Mouse (Mus musculus) cerebellum, adult 11 months (tissue): ENCODE measurements at regions not wholly inside any gene's neighbourhood (a gene's known extent, or its start where the extent isn't known, plus 50 kb on each side); places are given as distances from the start of the nearest gene placed in this dataset.

Experiments used
- DNase-seq: peaks from one replicate; pipeline ENCODE4 v3.0.0; 2022

DNA sequence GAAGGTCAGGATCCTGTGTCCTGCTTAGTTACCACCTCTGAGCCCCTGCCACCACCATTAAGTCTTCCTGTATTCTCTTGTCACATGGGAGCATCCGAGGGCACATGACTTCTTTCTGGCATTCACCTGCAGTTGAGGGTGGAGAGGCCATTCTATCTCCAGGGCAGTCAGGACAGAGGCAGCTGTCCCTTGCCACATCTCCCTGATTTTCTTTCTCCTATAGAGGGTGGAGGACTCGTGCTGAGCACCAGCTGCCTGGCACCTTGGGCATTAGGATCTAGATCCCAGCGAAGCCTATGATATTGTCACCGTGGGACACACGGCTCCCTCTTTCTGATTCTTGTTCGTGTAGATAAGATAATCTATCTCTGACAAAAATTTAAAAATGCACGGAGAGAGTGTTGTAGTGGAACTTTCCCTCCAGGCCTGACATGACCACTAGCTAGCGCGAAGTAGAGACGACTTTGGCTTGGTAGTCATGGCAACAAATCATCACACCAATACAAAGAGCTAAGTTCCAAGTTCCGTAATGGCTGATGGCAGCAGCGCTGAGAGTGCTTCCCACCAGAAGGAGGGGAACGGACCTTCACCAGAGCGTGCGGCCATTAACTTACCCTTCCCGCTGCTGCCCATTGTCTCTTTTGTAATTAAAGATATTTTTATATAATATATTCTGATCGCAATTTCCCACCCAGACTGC, 137.7 kb downstream of the Ipmk start:
- DNase-seq, result no peak

DNA sequence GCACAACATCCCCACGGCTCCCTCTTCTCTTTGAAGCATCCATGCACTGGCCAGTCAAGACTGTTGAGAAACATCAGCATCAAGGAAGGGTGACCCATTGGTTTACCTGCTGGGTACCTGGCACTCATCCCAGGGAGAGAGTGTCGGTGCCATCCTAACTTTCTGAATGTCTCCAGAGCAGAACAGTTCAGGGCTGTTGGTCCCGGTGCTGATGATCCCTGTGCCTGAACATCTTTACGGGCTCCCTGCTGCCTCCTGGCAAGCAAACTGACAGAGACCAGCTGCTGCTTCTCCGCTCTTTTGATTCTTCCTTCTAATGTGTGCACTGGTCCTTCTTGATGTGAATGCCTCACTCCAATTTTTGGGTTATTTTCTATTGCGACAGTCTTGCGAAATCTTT, 142.2 kb downstream of the Ipmk start:
- no peak for DNase-seq

DNA sequence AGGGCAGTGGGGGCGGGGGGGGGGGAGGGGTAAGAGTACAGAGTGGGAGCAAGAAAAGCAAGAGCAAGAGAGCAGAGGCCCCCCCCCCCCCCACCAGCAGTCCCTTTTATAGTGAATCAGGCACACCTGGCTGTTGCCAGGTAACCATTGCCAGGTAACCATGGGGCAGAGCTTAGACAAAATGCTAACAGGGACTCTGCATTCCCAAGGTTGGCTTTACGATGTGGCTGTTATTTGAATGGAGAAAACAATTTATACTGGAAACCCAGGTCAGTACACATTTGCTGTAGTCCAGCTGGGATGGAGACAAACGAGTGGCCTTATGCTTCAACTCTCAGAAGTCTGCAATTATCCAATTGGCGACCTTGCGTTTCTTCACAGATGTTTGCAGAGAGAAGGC, 154.5 kb downstream of the Ipmk start:
- DNase-seq, result no peak

DNA sequence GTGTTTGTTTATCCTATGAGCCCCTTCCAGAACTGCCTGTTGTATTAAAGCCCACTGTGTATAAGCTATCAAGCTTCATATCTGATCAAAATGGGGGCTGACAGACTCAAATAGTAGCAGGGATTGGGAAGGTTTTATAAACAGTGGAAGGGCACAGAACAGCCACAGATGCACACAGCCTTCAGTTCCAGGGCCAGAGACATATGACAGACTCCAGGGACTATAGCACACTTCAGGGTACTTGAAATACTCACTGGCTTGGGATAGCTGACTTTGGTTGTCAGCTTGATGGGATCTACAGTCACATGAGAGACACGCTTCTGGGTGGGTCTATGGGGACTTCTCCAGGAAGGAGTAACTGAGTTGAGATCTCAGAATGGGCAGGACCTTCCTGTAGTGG, 156.7 kb downstream of the Ipmk start:
- no peak for DNase-seq

DNA sequence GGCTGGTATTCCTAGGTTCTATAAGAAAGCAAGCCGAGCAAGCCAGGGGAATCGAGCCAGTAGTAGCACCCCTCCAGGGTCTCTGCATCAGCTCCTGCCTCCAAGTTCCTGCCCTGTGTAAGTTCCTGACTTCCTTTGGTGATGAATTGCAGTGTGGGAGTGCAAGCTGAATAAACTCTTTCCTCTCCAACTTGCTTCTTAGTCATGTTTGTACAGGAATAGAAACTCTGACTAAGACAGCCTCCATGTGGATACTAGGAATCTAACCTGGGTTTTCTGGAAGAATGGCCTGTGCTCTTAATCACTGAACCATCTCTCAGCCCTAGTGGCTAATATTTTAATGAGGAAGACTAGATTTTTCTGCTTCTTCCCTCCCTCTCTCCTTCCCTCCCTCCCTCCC, 177.7 kb downstream of the Ipmk start:
- no peak for DNase-seq

DNA sequence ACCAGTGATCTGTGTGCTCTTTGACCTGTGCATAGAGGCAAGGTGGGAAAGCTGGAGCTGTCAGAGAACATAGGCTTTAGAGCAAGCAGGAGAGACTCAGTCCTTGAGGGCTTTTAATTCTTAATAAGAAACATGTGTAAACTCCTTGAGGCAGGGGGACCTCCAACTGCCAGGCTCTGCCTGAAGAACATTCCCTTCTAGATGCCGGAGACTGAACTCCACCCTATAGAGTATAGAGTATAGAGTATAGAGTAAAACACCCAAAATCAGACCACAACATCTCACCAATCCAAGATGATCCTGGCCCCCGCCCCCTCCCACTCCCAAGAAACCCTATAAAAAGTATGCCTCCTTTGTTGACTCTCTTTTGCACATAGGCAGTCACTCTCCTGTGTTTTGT, 186.2 kb downstream of the Ipmk start:
- no peak for DNase-seq

DNA sequence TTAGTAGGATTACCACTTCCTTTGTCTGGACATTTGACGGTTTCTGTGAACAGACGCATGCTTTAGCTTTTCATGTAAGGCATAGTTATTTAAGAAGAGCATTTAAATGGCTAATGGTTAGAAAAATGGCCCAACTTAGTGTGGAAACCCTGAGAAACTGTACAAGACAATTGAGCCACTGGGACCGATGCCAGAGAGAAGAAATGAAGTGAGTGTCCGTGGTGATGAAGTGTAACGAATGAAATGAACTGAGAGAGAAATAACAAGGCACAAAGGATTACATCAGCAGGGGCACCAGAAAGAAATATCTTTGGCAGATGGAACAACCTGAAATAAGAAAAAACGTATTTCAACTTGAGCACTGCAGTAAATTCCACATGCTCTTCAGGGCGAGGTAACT, 197.9 kb downstream of the Ipmk start:
- no peak for DNase-seq

DNA sequence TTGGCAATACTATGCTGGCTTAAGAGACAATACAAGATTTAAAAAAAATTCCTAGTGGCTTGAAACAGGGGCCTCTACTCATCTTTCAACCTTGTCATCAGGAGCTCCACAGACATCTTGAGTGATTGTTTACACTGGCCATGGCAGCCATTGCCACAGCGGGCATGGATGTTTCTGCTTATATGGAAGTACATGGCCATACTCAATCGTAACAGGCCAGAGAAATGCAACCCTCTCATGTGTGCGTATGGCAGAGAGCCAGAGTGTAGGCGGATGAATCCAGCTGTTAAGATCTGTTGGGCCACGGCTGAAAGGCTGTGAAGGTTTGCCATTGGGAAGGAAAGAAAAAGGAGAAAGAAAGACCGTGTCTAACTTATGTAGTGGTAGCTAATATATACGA, 198.9 kb downstream of the Ipmk start:
- no peak for DNase-seq

DNA sequence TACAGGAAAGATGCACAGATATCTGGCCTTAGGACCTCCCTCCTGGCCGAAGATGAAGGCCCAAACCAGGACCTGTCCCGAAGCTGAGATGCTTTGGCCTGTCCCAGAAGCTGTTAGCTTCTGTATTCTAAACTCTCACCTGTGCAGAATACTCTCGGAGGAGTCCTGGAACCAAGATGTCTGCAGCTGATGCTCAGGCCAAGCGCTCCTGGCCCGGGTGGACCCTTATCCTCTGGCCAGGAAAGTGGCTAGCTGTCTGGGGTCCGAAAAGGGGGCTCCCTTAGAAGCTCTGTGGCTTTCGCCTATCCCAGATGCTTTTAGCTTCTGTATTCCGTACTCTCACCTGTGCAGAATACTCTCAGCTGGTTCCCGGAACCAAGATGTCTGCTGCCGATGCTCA, 236.2 kb downstream of the Ipmk start:
- no peak for DNase-seq

DNA sequence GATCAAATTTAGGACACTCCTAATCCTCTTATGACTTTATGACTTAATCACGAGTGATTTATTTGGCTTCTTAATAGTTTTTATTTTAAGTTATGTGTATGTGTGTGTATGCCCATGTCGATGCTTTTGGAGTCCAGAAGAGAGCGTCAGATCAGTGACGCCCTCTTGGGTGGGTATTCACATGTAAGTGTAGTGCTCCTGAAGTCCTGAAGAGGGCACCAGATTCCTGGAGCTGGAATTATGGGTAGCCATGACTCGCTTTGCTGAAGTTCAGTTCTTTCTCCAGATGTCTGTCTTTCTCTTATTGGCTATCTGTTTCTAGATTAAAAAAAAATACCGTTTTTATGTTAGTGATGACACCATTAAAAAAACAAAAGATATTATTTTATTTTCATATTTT, 251.0 kb downstream of the Ipmk start:
- DNase-seq, result no peak

DNA sequence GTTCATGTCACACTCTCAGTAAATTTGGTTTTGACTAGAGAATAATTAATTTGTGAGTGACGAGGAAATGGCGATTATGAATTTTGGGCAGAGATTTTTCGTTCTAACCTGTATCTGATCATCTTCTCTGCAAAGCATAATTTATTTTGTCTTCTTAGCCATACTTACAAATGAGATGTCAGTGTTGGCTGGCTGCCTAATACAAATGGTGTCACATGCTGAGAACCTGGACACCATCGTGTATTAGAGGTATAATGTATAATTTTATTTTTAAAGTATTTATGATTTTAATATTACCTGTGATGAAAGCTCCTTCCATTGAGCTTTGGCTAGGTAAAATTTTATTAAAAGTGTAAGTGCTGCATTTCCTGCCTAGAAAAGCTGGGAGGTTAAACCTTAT, 266.2 kb downstream of the Ipmk start:
- DNase-seq, result no peak

DNA sequence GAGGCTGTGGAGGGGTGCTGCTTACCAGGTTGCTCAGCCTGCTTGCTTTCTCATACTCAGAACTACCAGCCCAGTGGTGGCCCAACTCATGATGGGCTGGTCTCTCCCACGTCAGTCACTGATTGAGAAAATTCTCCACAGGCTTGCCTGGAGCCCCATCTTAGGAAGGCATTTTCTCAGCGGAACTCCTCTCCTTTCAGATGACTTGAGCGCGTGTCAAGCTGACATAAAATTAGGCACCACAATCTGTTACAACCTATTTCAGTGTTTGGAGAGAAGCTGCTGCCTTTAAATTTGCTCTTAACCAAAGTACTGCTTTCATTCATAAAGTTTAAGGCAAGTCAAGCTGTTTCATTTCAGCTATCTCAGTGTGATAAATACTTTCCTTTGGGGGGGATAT, 269.6 kb downstream of the Ipmk start:
- DNase-seq, result no peak

DNA sequence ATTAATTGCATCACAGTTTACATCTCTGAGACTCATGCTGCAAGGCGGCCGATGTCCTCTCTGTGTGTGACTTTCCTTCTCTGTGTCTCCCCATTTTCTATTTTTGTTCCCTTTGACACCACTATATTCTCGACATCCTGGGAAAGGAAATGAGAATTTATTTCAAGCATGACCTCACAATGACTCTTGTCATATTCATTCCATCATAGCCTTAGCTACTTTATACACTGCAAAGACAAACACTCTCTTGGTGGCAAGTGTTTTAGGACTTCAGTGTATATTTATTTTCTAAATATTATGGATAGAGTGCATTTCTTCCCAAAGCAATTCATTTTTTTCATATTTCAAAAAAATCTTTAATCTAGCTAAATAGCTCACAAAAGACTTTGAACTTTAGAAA, 298.5 kb downstream of the Ipmk start:
- DNase-seq, result no peak

DNA sequence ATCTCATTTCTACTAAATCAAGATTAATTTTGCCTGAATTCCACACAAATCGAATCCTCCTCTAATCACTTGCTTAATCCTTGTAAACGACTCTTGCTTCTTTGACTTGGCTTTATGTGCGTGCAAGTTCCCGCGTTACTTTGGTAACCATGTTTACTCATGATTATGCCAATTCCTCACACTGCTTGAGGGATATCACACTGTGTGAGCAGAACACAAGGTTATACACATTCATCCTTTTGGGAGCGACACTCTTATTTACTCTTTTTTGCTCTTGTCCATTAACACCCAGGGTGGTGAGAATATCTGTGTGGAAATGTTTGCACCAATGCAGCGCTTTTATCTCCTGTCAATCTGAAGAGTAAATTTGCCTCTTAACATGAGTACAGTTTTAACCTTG, 310.0 kb downstream of the Ipmk start:
- DNase-seq, result no peak

DNA sequence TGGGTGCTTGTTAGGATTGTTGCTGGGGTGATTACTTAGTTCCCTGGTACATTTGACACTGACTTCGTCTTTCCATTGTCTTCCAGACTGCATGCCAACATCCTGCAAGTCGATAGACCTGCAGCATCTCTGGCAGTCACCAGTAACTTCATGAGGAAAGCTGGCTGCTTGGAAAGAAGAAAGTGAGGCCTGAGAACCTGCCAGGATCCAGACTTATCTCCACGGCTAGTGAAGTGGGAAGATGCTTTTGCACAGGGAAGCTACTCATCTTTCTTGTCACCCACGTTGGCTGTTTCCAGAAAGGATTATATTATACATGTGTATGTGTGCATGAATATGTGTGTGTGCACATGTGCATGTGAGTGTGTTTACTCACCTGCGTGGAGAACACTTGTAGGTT, 316.0 kb downstream of the Ipmk start:
- DNase-seq, result no peak

DNA sequence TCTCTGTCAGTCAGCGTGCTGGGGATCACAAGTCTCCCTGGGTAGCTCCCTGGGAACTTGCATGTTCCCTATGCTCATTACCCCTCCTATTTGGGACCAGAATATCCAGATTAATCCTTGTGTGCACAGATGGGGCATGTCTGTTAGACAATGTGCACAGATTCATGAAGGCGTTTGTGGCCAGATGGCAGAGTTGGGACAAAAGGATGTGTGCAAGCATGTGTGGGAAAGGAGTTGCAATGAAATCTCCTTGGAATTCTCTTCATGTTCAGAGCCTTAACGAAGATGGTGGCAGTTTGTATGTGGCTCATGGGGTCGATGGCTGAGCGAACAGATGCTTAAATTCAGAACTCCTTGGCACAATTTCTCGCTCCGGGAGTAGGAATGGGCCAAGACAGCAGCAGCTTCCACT, 319.6 kb downstream of the Ipmk start:
- DNase-seq, result no peak

DNA sequence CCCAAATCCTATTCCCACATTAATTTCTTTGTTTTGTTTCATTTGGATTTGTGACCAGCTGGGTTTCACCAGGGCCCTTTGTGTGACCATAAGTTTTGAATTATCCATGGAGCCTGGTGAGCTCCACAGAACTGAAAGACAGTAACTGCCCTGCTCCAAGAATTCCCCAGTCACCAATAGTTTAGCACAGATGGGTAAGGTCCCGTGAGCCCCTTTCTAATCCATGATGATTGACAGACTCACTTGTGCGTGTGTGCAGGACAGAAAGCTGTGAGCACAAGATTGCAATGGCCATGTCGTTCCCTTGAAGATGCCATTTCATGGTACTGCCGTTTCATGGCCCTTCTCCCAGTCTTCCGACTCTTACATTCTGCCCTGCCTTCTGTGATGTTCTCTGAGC, 331.7 kb downstream of the Ipmk start:
- no peak for DNase-seq

DNA sequence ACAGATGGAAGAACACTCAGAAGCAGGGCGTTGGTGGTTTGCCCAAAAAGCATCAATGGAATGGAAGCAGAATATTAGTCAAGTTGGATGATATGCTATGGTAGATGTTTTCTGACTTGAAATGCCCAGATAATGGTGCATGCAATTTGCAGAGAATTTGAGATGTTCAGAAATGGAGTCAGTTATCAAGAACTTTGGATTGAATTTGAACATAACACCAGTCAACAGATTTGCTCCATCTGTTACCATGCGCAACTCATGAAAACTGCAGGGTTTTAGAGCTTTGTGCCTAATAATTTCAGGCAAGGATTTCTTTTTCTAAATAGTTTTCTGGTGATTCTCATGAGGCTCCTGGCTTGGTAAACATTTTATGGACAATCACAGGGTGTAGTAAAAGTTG, 365.9 kb downstream of the Ipmk start:
- DNase-seq, result no peak

DNA sequence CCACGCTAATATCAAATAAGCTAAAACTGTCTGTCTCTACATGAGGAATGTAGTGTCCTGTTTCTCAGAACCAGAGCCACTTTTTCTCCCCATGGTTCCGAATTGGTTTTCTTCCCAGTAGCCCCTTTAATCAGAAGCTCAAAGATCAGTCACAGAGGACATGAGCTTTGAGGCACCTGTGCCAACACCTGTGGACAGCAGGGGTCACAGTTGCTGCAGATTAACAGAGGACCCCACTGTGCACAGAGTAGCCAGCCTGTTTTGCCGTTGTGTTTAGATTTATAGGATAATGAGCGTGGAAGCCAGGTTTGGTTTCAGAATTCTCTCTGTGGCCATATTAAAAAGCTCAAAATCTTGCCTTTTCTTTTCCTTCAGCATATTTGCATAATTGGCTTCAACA, 380.2 kb downstream of the Ipmk start:
- DNase-seq, result no peak

DNA sequence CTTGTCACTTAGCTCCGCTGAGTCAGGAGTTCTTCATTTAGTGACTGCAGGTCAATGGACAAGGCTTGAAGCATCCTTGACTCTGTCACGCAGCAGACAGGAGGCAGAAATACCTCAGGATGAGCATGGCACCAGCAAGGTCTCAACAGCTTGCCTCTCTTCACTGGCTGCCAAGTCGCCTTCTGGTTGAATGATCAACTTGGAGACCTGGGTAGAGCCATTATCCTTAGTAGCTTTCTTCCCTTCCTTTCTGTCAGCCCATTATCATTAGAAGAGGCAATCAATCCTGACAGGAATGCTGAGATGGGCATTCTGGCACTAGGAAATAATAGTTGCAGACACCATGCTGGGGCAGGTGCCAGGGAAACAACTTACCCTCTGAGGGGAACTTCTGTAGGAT, 386.3 kb downstream of the Ipmk start:
- DNase-seq, result peak; percentile 2

DNA sequence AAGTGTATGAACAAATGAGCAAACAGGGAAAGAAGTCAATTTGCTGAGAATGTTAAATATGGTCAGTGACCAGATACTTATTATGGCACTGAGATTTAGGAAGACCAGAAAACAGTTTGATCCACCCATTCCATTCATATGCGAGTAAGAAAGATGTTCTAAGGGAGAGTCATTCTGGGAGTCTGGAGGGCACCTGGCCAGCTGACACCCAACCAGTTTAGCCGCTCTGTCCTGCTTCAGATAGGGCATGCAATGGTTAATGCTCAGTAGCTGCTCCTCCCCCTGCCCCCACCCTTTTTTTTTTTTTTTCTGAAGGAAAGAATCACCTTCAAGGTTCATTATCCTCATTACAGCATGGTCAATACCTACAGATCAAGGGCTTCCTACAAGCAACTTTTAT, 386.9 kb downstream of the Ipmk start:
- no peak for DNase-seq

DNA sequence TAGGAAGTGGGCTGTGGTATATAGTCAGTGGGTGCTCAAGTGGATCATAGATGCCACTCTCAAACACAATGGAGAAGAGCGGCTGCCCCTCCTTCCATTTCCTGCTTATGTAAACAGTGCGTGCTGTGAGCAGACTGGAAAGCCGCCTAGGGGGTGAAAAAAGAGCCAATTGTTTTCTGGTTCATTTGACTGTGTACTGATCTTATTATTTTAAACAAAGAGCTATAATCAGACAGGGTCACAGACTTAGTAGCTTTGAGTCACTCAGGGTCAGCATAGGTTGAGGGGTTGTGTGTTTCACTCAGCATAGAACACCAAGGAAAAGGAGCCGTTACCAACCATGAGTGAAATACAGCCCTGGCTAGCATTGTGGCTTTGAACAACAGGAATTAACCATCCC, 390.7 kb downstream of the Ipmk start:
- no peak for DNase-seq

DNA sequence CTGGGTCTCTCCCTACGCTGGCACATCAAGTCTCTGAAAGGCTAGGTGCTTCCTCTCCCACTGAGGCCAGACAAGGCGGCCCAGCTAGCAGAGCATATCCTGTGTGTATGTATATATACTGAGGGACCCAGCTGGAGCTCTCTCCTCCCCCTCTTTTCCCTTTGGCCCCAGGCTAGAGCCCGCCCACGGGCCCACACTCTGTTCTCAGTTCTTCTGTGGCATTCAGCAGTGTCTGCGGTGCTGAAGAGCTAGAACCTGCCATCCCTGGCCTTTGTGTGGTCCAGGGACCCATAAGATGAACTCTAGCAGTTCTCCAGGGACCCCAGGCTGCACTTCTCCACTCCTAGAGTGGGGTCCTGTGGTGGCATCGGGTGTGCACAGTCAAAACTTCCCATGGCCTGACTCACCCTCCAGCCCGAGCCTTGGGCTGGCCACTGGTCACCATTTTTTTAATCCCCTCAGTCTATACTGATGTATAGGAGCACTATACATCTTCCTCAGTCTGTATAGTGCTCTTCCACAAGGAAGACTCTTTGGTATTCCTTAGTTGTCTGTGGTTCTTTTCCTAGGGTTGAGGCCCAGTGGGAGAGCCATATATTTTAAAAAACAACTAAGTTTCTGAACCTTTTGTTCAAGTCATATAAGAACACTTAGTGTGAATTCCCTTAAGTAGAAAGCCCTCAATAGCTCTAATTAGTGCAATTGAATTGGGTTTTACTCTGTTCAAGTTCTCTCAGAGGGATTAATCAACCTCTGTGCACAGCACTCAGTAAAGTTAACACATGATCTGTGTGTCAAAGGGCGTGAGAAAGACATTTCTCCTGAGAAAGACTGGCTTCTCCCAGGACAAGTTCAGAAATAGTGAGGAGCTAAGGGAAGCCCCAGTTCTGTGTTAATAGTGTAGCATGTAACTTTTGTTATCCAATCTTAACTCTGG, 401.3 kb downstream of the Ipmk start:
- DNase-seq, result no peak

DNA sequence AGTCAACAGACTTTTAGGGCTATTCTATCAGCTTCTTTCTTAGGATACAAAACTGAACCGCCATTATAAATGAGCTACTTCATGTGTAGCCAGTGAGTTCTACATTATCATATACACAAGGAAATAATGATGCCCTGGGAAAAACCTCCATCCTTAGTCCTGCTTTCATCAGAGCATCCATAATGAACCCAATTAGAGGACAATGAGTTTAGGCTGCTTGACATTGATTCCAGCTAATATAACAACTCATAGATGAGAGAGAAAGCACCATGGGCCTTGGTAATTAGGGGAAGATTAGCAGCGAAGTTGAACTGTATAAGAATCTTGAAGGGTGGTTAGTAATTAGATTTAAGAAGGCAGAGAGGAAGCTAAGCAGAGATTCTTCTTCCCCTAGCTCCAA, 405.7 kb downstream of the Ipmk start:
- DNase-seq, result no peak

DNA sequence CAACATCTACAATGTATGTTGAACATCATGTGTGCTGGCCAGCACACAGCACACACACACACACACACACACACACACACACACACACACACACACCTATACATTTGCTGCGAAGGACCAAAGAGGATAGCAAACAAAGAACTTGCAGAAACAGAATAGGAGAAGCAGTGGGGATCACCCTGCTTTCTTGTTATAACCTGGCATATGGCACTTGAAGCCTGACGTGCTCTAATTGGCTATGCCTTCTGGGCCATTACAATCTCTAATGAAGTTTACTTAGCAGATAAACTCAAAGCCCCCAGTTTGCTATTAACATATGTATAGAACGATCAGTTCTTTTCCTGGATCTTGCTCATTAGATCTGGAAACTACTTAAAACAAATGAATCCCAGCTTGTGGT, 407.2 kb downstream of the Ipmk start:
- DNase-seq, result no peak
